Mouse (Mus musculus) forebrain, embryonic 14.5 days (tissue): ENCODE measurements at regions not wholly inside any gene's neighbourhood (a gene's known extent, or its start where the extent isn't known, plus 50 kb on each side); places are given as distances from the start of the nearest gene placed in this dataset.

ENCODE experiments used
- ATAC-seq: fragments of 200-750 bp; cut with Nextera tagmentation; 2 replicates; pipeline ENCODE4 v1.8.0; 2017; ENCODE audit warnings: mild to moderate bottlenecking, moderate library complexity
- DNase-seq: peaks from one replicate; pipeline ENCODE4 v3.0.0-alpha.2; 2015; ENCODE audit warnings: low spot score
- H3K27ac ChIP-seq: fragments of 300-500 bp; sonication (generic); 2 replicates; pipeline ENCODE4 v1.5.1; 2014; ENCODE audit warnings: low read depth, mild to moderate bottlenecking, control low read depth, low read length, moderate library complexity
- H3K27me3 ChIP-seq: fragments of 300-500 bp; sonication (generic); replicated peaks from 2 replicates; pipeline ENCODE4 v1.6.1; 2014; ENCODE audit warnings: low read length, control low read depth, mixed read lengths; ENCODE audit not compliant: control insufficient read depth, insufficient read depth
- H3K36me3 ChIP-seq: fragments of 300-500 bp; sonication (generic); 2 replicates; pipeline ENCODE4 v1.6.1; 2014; ENCODE audit warnings: low read length, control low read depth; ENCODE audit not compliant: control insufficient read depth, insufficient read depth
- H3K4me1 ChIP-seq: fragments of 300-500 bp; sonication (generic); 2 replicates; pipeline ENCODE4 v1.6.1; 2014; ENCODE audit warnings: antibody characterized with exemption, low read length, control low read depth; ENCODE audit not compliant: control insufficient read depth, insufficient read depth
- H3K4me2 ChIP-seq: fragments of 300-500 bp; sonication (generic); 2 replicates; pipeline ENCODE4 v1.6.1; 2014; ENCODE audit warnings: mild to moderate bottlenecking, control low read depth, low read length
- H3K4me3 ChIP-seq: fragments of 300-500 bp; sonication (generic); 2 replicates; pipeline ENCODE4 v1.5.1; 2014; ENCODE audit warnings: low read depth, low read length, control low read depth
- H3K9ac ChIP-seq: fragments of 300-500 bp; sonication (generic); 2 replicates; pipeline ENCODE4 v1.6.1; 2014; ENCODE audit warnings: mild to moderate bottlenecking, low read length, control low read depth, moderate library complexity
- H3K9me3 ChIP-seq: fragments of 300-500 bp; sonication (generic); replicated peaks from 2 replicates; pipeline ENCODE4 v1.6.1; 2016; ENCODE audit warnings: low read length, control low read depth, mixed read lengths; ENCODE audit not compliant: control insufficient read depth
- WGBS: fragments of 180-500 bp; shearing (Covaris S2); extraction: QIAGEN DNeasy Blood & Tissue Kit; methylation state at CpG from one replicate; pipeline ENCODE4 v1.1.7; 2014; 5-methylcytosine and 5-hydroxymethylcytosine counted together

- ATAC-seq (no peak), DNase-seq (peak; percentile 20)
- H3K4me3 ChIP-seq = no peak overlapping the region
- H3K27ac ChIP-seq = no peak overlapping the region
- H3K27me3 ChIP-seq = no peaks in the 10 kb centered on the region
- H3K9me3 ChIP-seq = no peaks in the 10 kb centered on the region
- H3K4me2 ChIP-seq = no peak overlapping the region
- 65% methylated on average over 4 of the region's 4 CpGs for WGBS
- no peaks in the 10 kb centered on the region for H3K36me3 ChIP-seq
- no peaks in the 10 kb centered on the region for H3K4me1 ChIP-seq
- H3K9ac ChIP-seq = no peak overlapping the region
Measured at GRCm38 (mm10) chr9:122437464-122437863, 86.1 kb downstream of the Abhd5 start.

- 77% methylated on average over 5 of the region's 5 CpGs for WGBS
- DNase-seq = no peak
- no peak for ATAC-seq
Measured at GRCm38 (mm10) chr9:122446387-122447105, 95.1 kb downstream of the Abhd5 start.

GRCm38 (mm10) chr9:122447568-122447967 lies 96.2 kb downstream of the Abhd5 start:
- no peak overlapping the region for H3K27ac ChIP-seq
- H3K4me2 ChIP-seq = no peak overlapping the region
- no peak overlapping the region for H3K4me3 ChIP-seq
- H3K9ac ChIP-seq = no peak overlapping the region
- WGBS = 88% methylated on average over 7 of the region's 7 CpGs
- H3K9me3 ChIP-seq = no peaks in the 10 kb centered on the region
- no peaks in the 10 kb centered on the region for H3K27me3 ChIP-seq
- no peaks in the 10 kb centered on the region for H3K4me1 ChIP-seq
- DNase-seq (no peak), ATAC-seq (no peak)
- no peaks in the 10 kb centered on the region for H3K36me3 ChIP-seq

More at GRCm38 (mm10) chr9:122446387-122447105, 95.1 kb downstream of the Abhd5 start:
- Histone ChIP-seq H3K27me3 (no peaks in the 10 kb centered on the region), H3K9ac (no peak overlapping the region), H3K27ac (no peak overlapping the region), H3K4me3 (no peak overlapping the region), H3K36me3 (no peaks in the 10 kb centered on the region), H3K4me2 (no peak overlapping the region), H3K4me1 (no peaks in the 10 kb centered on the region), H3K9me3 (no peaks in the 10 kb centered on the region)

- H3K27me3 ChIP-seq = no peaks in the 10 kb centered on the region
- H3K27ac ChIP-seq = no peak overlapping the region
- H3K4me3 ChIP-seq = no peak overlapping the region
- H3K9me3 ChIP-seq = no peaks in the 10 kb centered on the region
- DNase-seq (peak; percentile 70), ATAC-seq (peak; percentile 55; the same call in 1 of the 2 replicates)
- no peaks in the 10 kb centered on the region for H3K4me1 ChIP-seq
- 29% methylated on average over 4 of the region's 4 CpGs for WGBS
- no peaks in the 10 kb centered on the region for H3K36me3 ChIP-seq
- H3K9ac ChIP-seq = no peak overlapping the region
- H3K4me2 ChIP-seq = no peak overlapping the region
Measured at GRCm38 (mm10) chr9:122448342-122448741, 96.9 kb downstream of the Abhd5 start.

- WGBS = 82% methylated on average over 5 of the region's 5 CpGs
- no peak for DNase-seq
- ATAC-seq = no peak
- Histone ChIP-seq H3K9ac (no peak overlapping the region), H3K4me3 (no peak overlapping the region), H3K4me2 (no peak overlapping the region), H3K9me3 (no peaks in the 10 kb centered on the region), H3K4me1 (no peaks in the 10 kb centered on the region), H3K27me3 (no peaks in the 10 kb centered on the region), H3K27ac (no peak overlapping the region), H3K36me3 (no peaks in the 10 kb centered on the region)
Measured at GRCm38 (mm10) chr9:122450524-122450923, 99.1 kb downstream of the Abhd5 start.

- Histone ChIP-seq H3K9me3 (no peaks in the 10 kb centered on the region), H3K4me3 (no peak overlapping the region), H3K9ac (no peak overlapping the region), H3K4me1 (no peaks in the 10 kb centered on the region), H3K27me3 (no peaks in the 10 kb centered on the region), H3K4me2 (no peak overlapping the region), H3K27ac (no peak overlapping the region), H3K36me3 (no peaks in the 10 kb centered on the region)
- DNase-seq = no peak
- no peak for ATAC-seq
- 88% methylated on average over 8 of the region's 8 CpGs for WGBS
Measured at GRCm38 (mm10) chr9:122455301-122455700, 103.9 kb downstream of the Abhd5 start.

GRCm38 (mm10) chr9:122455779-122456178 lies 104.4 kb downstream of the Abhd5 start:
- WGBS = 79% methylated on average over 6 of the region's 6 CpGs
- ATAC-seq = no peak
- no peak overlapping the region for H3K9ac ChIP-seq
- DNase-seq = no peak
- no peaks in the 10 kb centered on the region for H3K4me1 ChIP-seq
- H3K27ac ChIP-seq = no peak overlapping the region
- no peaks in the 10 kb centered on the region for H3K9me3 ChIP-seq
- no peaks in the 10 kb centered on the region for H3K27me3 ChIP-seq
- H3K4me2 ChIP-seq = no peak overlapping the region
- no peak overlapping the region for H3K4me3 ChIP-seq
- no peaks in the 10 kb centered on the region for H3K36me3 ChIP-seq

GRCm38 (mm10) chr9:122459491-122459890 lies 108.1 kb downstream of the Abhd5 start:
- Histone ChIP-seq H3K4me2 (no peak overlapping the region), H3K27ac (no peak overlapping the region), H3K27me3 (no peaks in the 10 kb centered on the region), H3K9ac (no peak overlapping the region), H3K36me3 (no peaks in the 10 kb centered on the region), H3K4me1 (no peaks in the 10 kb centered on the region), H3K9me3 (no peaks in the 10 kb centered on the region), H3K4me3 (no peak overlapping the region)
- DNase-seq = no peak
- WGBS = 84% methylated on average over 6 of the region's 6 CpGs
- ATAC-seq = no peak

- H3K4me1 ChIP-seq = no peaks in the 10 kb centered on the region
- H3K4me3 ChIP-seq = no peak overlapping the region
- WGBS = 95% methylated on average over 2 of the region's 2 CpGs
- no peak overlapping the region for H3K27ac ChIP-seq
- DNase-seq (no peak), ATAC-seq (no peak)
- no peaks in the 10 kb centered on the region for H3K9me3 ChIP-seq
- H3K27me3 ChIP-seq = no peaks in the 10 kb centered on the region
- H3K4me2 ChIP-seq = no peak overlapping the region
- H3K9ac ChIP-seq = no peak overlapping the region
- no peaks in the 10 kb centered on the region for H3K36me3 ChIP-seq
Measured at GRCm38 (mm10) chr9:122471539-122471938, 120.1 kb downstream of the Abhd5 start.
